Mouse (Mus musculus): ENCODE results near the gene Ephb6. TPM values are rescaled to one million over a fixed set of nuclear protein-coding genes. Genes with fewer than 3 reads are reported as not detected.
A peak's percentile ranks its signal among the peaks of the same experiment; 100 is the strongest.

Ephb6 gene
- polyA plus RNA-seq, 1 experiment from 2014 or later: 0.49 TPM

GRCm38 (mm10) chr6:41582189-41582588, 23.1 kb upstream of the Ephb6 start:
- WGBS (ENCODE audit: missing documents): 78% methylated on average over 1 of the region's 1 CpGs
- Histone ChIP-seq H3K36me3 (ENCODE audit: inconsistent target) (no peaks in the 10 kb centered on the region), H3K27ac (no peak overlapping the region), H3K4me3 (ENCODE audit: inconsistent target) (no peak overlapping the region), H3K79me2 (ENCODE audit: inconsistent target) (no peaks in the 10 kb centered on the region)

- H3K79me2 ChIP-seq (ENCODE audit: inconsistent target): no peaks in the 10 kb centered on the region
- H3K27ac ChIP-seq: no peak overlapping the region
- H3K4me3 ChIP-seq (ENCODE audit: inconsistent target): peak overlapping the region; percentile 25
- H3K36me3 ChIP-seq (ENCODE audit: inconsistent target): no peaks in the 10 kb centered on the region
- 2% methylated on average over 22 of the region's 23 CpGs for WGBS (ENCODE audit: missing documents)
Observed at GRCm38 (mm10) chr6:41604401-41605050, 756 bp upstream of the Ephb6 start.

- no peaks in the 10 kb centered on the region for H3K79me2 ChIP-seq (ENCODE audit: inconsistent target)
- 5% methylated on average over 7 of the region's 7 CpGs for WGBS (ENCODE audit: missing documents)
- no peak overlapping the region for H3K27ac ChIP-seq
- no peak overlapping the region for H3K4me3 ChIP-seq (ENCODE audit: inconsistent target)
- no peaks in the 10 kb centered on the region for H3K36me3 ChIP-seq (ENCODE audit: inconsistent target)
Observed at GRCm38 (mm10) chr6:41605794-41606104, 467 bp downstream of the Ephb6 start.

GRCm38 (mm10) chr6:41606214-41606613, 932 bp downstream of the Ephb6 start:
- Histone ChIP-seq H3K4me3 (ENCODE audit: inconsistent target) (no peak overlapping the region), H3K79me2 (ENCODE audit: inconsistent target) (no peaks in the 10 kb centered on the region), H3K27ac (no peak overlapping the region), H3K36me3 (ENCODE audit: inconsistent target) (no peaks in the 10 kb centered on the region)
- 15% methylated on average over 4 of the region's 4 CpGs for WGBS (ENCODE audit: missing documents)

GRCm38 (mm10) chr6:41607637-41608036, 2.4 kb downstream of the Ephb6 start:
- H3K4me3 ChIP-seq (ENCODE audit: inconsistent target): no peak overlapping the region
- no peak overlapping the region for H3K27ac ChIP-seq
- no peaks in the 10 kb centered on the region for H3K36me3 ChIP-seq (ENCODE audit: inconsistent target)
- no peaks in the 10 kb centered on the region for H3K79me2 ChIP-seq (ENCODE audit: inconsistent target)
- over 99% methylated on average over 5 of the region's 5 CpGs for WGBS (ENCODE audit: missing documents)

- H3K4me3 ChIP-seq (ENCODE audit: inconsistent target): no peak overlapping the region
- 96% methylated on average over 9 of the region's 9 CpGs for whole genome bisulfite sequencing (ENCODE audit: missing documents)
- H3K36me3 ChIP-seq (ENCODE audit: inconsistent target): no peaks in the 10 kb centered on the region
- no peaks in the 10 kb centered on the region for H3K79me2 ChIP-seq (ENCODE audit: inconsistent target)
- H3K27ac ChIP-seq: no peak overlapping the region
Observed at GRCm38 (mm10) chr6:41620173-41620798, 15.0 kb downstream of the Ephb6 start.

GRCm38 (mm10) chr6:41621241-41621990, 16.1 kb downstream of the Ephb6 start:
- H3K79me2 ChIP-seq (ENCODE audit: inconsistent target): no peaks in the 10 kb centered on the region
- no peak overlapping the region for H3K4me3 ChIP-seq (ENCODE audit: inconsistent target)
- no peaks in the 10 kb centered on the region for H3K36me3 ChIP-seq (ENCODE audit: inconsistent target)
- no peak overlapping the region for H3K27ac ChIP-seq
- 64% methylated on average over 12 of the region's 12 CpGs for WGBS (ENCODE audit: missing documents)

GRCm38 (mm10) chr6:41622661-41623060, 17.4 kb downstream of the Ephb6 start:
- no peaks in the 10 kb centered on the region for H3K79me2 ChIP-seq (ENCODE audit: inconsistent target)
- no peaks in the 10 kb centered on the region for H3K36me3 ChIP-seq (ENCODE audit: inconsistent target)
- H3K4me3 ChIP-seq (ENCODE audit: inconsistent target): no peak overlapping the region
- no peak overlapping the region for H3K27ac ChIP-seq
- WGBS (ENCODE audit: missing documents): 66% methylated on average over 9 of the region's 9 CpGs

GRCm38 (mm10) chr6:41628180-41628579, 22.9 kb downstream of the Ephb6 start:
- H3K27ac ChIP-seq: no peak overlapping the region
- no peak overlapping the region for H3K4me3 ChIP-seq (ENCODE audit: inconsistent target)
- no peaks in the 10 kb centered on the region for H3K79me2 ChIP-seq (ENCODE audit: inconsistent target)
- no peaks in the 10 kb centered on the region for H3K36me3 ChIP-seq (ENCODE audit: inconsistent target)
- WGBS (ENCODE audit: missing documents): 6% methylated on average over 1 of the region's 1 CpGs

GRCm38 (mm10) chr6:41630791-41631190, 25.5 kb downstream of the Ephb6 start:
- Histone ChIP-seq H3K4me3 (ENCODE audit: inconsistent target) (no peak overlapping the region), H3K79me2 (ENCODE audit: inconsistent target) (no peaks in the 10 kb centered on the region), H3K36me3 (ENCODE audit: inconsistent target) (no peaks in the 10 kb centered on the region), H3K27ac (no peak overlapping the region)
- 83% methylated on average over 2 of the region's 2 CpGs for WGBS (ENCODE audit: missing documents)

GRCm38 (mm10) chr6:41631549-41631948, 26.3 kb downstream of the Ephb6 start:
- Histone ChIP-seq H3K4me3 (ENCODE audit: inconsistent target) (no peak overlapping the region), H3K27ac (no peak overlapping the region), H3K36me3 (ENCODE audit: inconsistent target) (no peaks in the 10 kb centered on the region), H3K79me2 (ENCODE audit: inconsistent target) (no peaks in the 10 kb centered on the region)
- WGBS (ENCODE audit: missing documents): 79% methylated on average over 4 of the region's 4 CpGs

- H3K27ac ChIP-seq: no peak overlapping the region
- no peaks in the 10 kb centered on the region for H3K36me3 ChIP-seq (ENCODE audit: inconsistent target)
- no peak overlapping the region for H3K4me3 ChIP-seq (ENCODE audit: inconsistent target)
- H3K79me2 ChIP-seq (ENCODE audit: inconsistent target): no peaks in the 10 kb centered on the region
- 69% methylated on average over 1 of the region's 1 CpGs for WGBS (ENCODE audit: missing documents)
Observed at GRCm38 (mm10) chr6:41635211-41635610, 29.9 kb downstream of the Ephb6 start.

GRCm38 (mm10) chr6:41636178-41636577, 30.9 kb downstream of the Ephb6 start, which contains the start of gene Trpv6:
Trpv6 (minus strand) TSS chr6:41636405.
- Histone ChIP-seq H3K4me3 (ENCODE audit: inconsistent target) (no peak within 1 kb of the TSS), H3K79me2 (ENCODE audit: inconsistent target) (no peaks in the 10 kb centered on the region), H3K27ac (no peak within 1 kb of the TSS), H3K36me3 (ENCODE audit: inconsistent target) (no peaks in the 10 kb centered on the region)
- 88% methylated on average over 4 of the region's 5 CpGs for WGBS (ENCODE audit: missing documents)

- H3K79me2 ChIP-seq (ENCODE audit: inconsistent target): no peaks in the 10 kb centered on the region
- no peak overlapping the region for H3K4me3 ChIP-seq (ENCODE audit: inconsistent target)
- no peak overlapping the region for H3K27ac ChIP-seq
- no peaks in the 10 kb centered on the region for H3K36me3 ChIP-seq (ENCODE audit: inconsistent target)
- WGBS (ENCODE audit: missing documents): 83% methylated on average over 1 of the region's 1 CpGs
Observed at GRCm38 (mm10) chr6:41637393-41637792, 32.1 kb downstream of the Ephb6 start.

- WGBS (ENCODE audit: missing documents): 84% methylated on average over 6 of the region's 6 CpGs
- Histone ChIP-seq H3K36me3 (ENCODE audit: inconsistent target) (no peaks in the 10 kb centered on the region), H3K27ac (no peak overlapping the region), H3K4me3 (ENCODE audit: inconsistent target) (no peak overlapping the region), H3K79me2 (ENCODE audit: inconsistent target) (no peaks in the 10 kb centered on the region)
Observed at GRCm38 (mm10) chr6:41637927-41638506, 32.7 kb downstream of the Ephb6 start.

Measured in macrophage (primary cell).